In genomic region chr3:146423710-146424109, GRCm38 (mm10) we compare ENCODE assay signal across 13 mouse cellular contexts. TPM values are rescaled to one million over a fixed set of nuclear protein-coding genes. Genes with fewer than 3 reads are reported as not detected.
DNase-seq lines count a peak whose midpoint lies in the region; ATAC-seq and TF ChIP-seq lines count a peak whose summit lies in the region.
"Had no signal": no experiment of that assay in that cellular context is flagged by ENCODE, and none has a peak within 500 bp of the region (broad histone marks: within the 10 kb centered on the region; RNA-seq: fewer than 3 reads in every experiment).

No protein-coding gene starts in this region.

- no peaks in the 10 kb centered on the region for H3K4me1 ChIP-seq in embryonic fibroblast, embryonic 13.5 days (ENCODE audit: control insufficient read depth, insufficient read depth, low read length)

- peak; percentile 34 for TF ChIP-seq CTCF in left cerebral cortex, adult 2 months (IDR thresholded peaks at IDR 0.05)
- peak; percentile 29; the same call in 1 of the 2 replicates for TF ChIP-seq CTCF in embryonic fibroblast, embryonic 13.5 days (IDR thresholded peaks at IDR 0.05; ENCODE audit: borderline replicate concordance, insufficient read depth, low read length)

- no peak overlapping the region for H3K4me3 ChIP-seq in left cerebral cortex, adult 2 months
- H3K4me3 ChIP-seq in embryonic fibroblast, embryonic 13.5 days (ENCODE audit: insufficient read depth, low read length), result no peak overlapping the region
- H3K4me3 ChIP-seq: embryonic facial prominence, embryonic 13.5 days; liver, embryonic 13.5 days; midbrain, embryonic 12.5 days had no signal

- no peak overlapping the region for H3K27ac ChIP-seq in left cerebral cortex, adult 2 months
- no peak overlapping the region for H3K27ac ChIP-seq in embryonic fibroblast, embryonic 13.5 days (ENCODE audit: insufficient read depth, low read length)
- H3K27ac ChIP-seq: embryonic facial prominence, embryonic 13.5 days; liver, embryonic 13.5 days; midbrain, embryonic 12.5 days had no signal

- DNase-seq in left cerebral cortex, adult 2 months (ENCODE audit: extremely low spot score in 1 of 2, low spot score in 2 of 2), result no peak
- DNase-seq in left cerebral cortex, adult 9 months (ENCODE audit: low spot score in 2 of 2), result no peak
- peak; percentile 21 for DNase-seq in 416B (ENCODE audit: low read depth)
- DNase-seq in A20 (ENCODE audit: low read depth, low spot score), result peak; percentile 27
- DNase-seq in adrenal gland, postnatal 25 days, result no peak
- DNase-seq: cerebellum, adult 9-10 months; kidney, postnatal 10 days; liver, embryonic 13.5 days; spleen, adult 18-20 months had no signal

- ATAC-seq in erythroblast, adult 5-6 weeks (replicated peaks; ENCODE audit: low FRiP score, poor library complexity, severe bottlenecking), result no peak

- intact Hi-C loops in left cerebral cortex, adult 2 months (cut with DNase I), result no loop called here

- TF ChIP-seq POLR2A in embryonic fibroblast, embryonic 13.5 days (IDR thresholded peaks at IDR 0.05; ENCODE audit: low read depth, low read length), result no peak

RNA-seq across cellular contexts. Expression of gene Ssx2ip, which starts 19.3 kb away (rescaled TPM):
- 10 to 100 TPM; 91.0 to 91.6 TPM for total RNA-seq in left cerebral cortex, adult 2 months (2021)
- polyA plus RNA-seq in embryonic fibroblast, embryonic 13.5 days (2011; ENCODE audit: insufficient read length, low read depth, missing spikeins), result 8.8 and 10.1 TPM in 2 replicates
- 13.2 and 15.0 TPM in 2 replicates for total RNA-seq in erythroblast, adult 5-6 weeks (2015; ENCODE audit: low replicate concordance)
- total RNA-seq in erythroblast, adult 5-6 weeks (2017; ENCODE audit: low replicate concordance), result 25.0 and 37.5 TPM in 2 replicates
- total RNA-seq in adrenal gland, postnatal 25 days (2021), result 7.5 and 11.6 TPM in 2 replicates

RNA-seq across cellular contexts. Expression of gene Ctbs, which starts 25.9 kb away (rescaled TPM):
- 1 to 10 TPM; 7.1 to 8.1 TPM for total RNA-seq in left cerebral cortex, adult 2 months (2021)
- polyA plus RNA-seq in embryonic fibroblast, embryonic 13.5 days (2011; ENCODE audit: insufficient read length, low read depth, missing spikeins), result 13.6 and 18.5 TPM in 2 replicates
- total RNA-seq in erythroblast, adult 5-6 weeks (2015; ENCODE audit: low replicate concordance), result 6.5 and 9.6 TPM in 2 replicates
- 2.9 and 4.6 TPM in 2 replicates for total RNA-seq in erythroblast, adult 5-6 weeks (2017; ENCODE audit: low replicate concordance)
- 11.9 and 16.2 TPM in 2 replicates for total RNA-seq in adrenal gland, postnatal 25 days (2021)

Comparison
In these comparisons a context has a peak if more than half of its experiments do, and no peak if none do; other contexts are left out.
1. DNase-seq: peak in 416B (single experiment) and A20 (single experiment); none in left cerebral cortex, adult 2 months (0 of 2), left cerebral cortex, adult 9 months (0 of 2) and adrenal gland, postnatal 25 days (single experiment).